Mouse (Mus musculus) liver, adult 2 months (tissue): ENCODE measurements around the gene Slc2a5. TPM values are rescaled to one million over a fixed set of nuclear protein-coding genes. Genes with fewer than 3 reads are reported as not detected.
A peak's percentile ranks its signal among the peaks of the same experiment; 100 is the strongest.

ENCODE experiments used
- DNase-seq: peaks from one replicate; pipeline ENCODE4 v3.0.0-alpha.2; 2011; ENCODE audit warnings: low read depth, low spot score; ENCODE audit errors: extremely low read depth
- H3K27ac ChIP-seq: fragments of 200-500 bp; replicated peaks from 2 replicates; pipeline ENCODE4 v1.5.1; 2012; ENCODE audit warnings: low read depth, mild to moderate bottlenecking, control low read depth, inconsistent platforms, low read length; ENCODE audit not compliant: insufficient read depth
- H3K27me3 ChIP-seq: fragments of 200-500 bp; 2 replicates; pipeline ENCODE4 v1.6.1; 2012; ENCODE audit warnings: mild to moderate bottlenecking, moderate library complexity, low read length, inconsistent platforms; ENCODE audit not compliant: control insufficient read depth, insufficient read depth
- H3K36me3 ChIP-seq: fragments of 200-500 bp; 2 replicates; pipeline ENCODE4 v1.6.1; 2012; ENCODE audit warnings: low read length, inconsistent platforms; ENCODE audit not compliant: control insufficient read depth, insufficient read depth
- H3K4me1 ChIP-seq: fragments of 200-500 bp; 2 replicates; pipeline ENCODE4 v1.6.1; 2011; ENCODE audit warnings: low read length; ENCODE audit not compliant: control insufficient read depth, insufficient read depth
- H3K4me3 ChIP-seq: fragments of 200-500 bp; 2 replicates; pipeline ENCODE4 v1.5.1; 2011; ENCODE audit warnings: low read depth, mild to moderate bottlenecking, control low read depth, low read length, moderate library complexity; ENCODE audit not compliant: insufficient read depth
- H3K79me2 ChIP-seq: fragments of 200-500 bp; 2 replicates; pipeline ENCODE4 v1.6.1; 2012; ENCODE audit warnings: inconsistent platforms, mild to moderate bottlenecking, low read length, moderate library complexity; ENCODE audit not compliant: control insufficient read depth, insufficient read depth
- H3K9ac ChIP-seq: fragments of 200-500 bp; 2 replicates; pipeline ENCODE4 v1.6.1; 2012; ENCODE audit warnings: low read depth, mild to moderate bottlenecking, control low read depth, inconsistent platforms, low read length
- CTCF ChIP-seq: fragments of 200-500 bp; IDR thresholded peaks from 2 replicates; pipeline ENCODE4 v1.5.1; 2011; ENCODE audit warnings: low read depth, low read length, control low read depth
- POLR2A ChIP-seq: fragments of 200-500 bp; IDR thresholded peaks from 2 replicates; pipeline ENCODE4 v1.6.1; 2011; ENCODE audit warnings: low read length, control low read depth; ENCODE audit not compliant: insufficient read depth; ENCODE audit errors: extremely low read depth
- WGBS: fragments of 180-500 bp; shearing (Covaris S2); methylation state at CpG from one replicate; pipeline ENCODE4 v1.1.7; 2018; 5-methylcytosine and 5-hydroxymethylcytosine counted together
- polyA plus RNA-seq: library from polyadenylated mRNA; depleted of rRNA; stranded (reverse); fragments of >200 nt; gene quantifications from 2 replicates; pipeline ENCODE4 v1.2.3, GENCODE M21; 2012; rRNA removed
- total RNA-seq: library from RNA; depleted of rRNA; stranded (reverse); fragments of >200 nt; gene quantifications from 2 replicates; pipeline ENCODE4 v1.2.3, GENCODE M21; 2014; rRNA removed

Slc2a5 gene
- total RNA-seq, result 7.8 and 8.0 TPM in 2 replicates
- 2.9 and 3.3 TPM in 2 replicates for polyA plus RNA-seq

GRCm38 (mm10) chr4:150119055-150119454 is at the start of gene Slc2a5:
Gene Slc2a5 (plus strand): TSS chr4:150119283.
- 52% methylated on average over 15 of the region's 15 CpGs for WGBS
- no peak for DNase-seq
- no peak within 1 kb of the TSS for H3K27ac ChIP-seq

GRCm38 (mm10) chr4:150070136-150070535 is 48.9 kb upstream of the Slc2a5 start:
- Histone ChIP-seq H3K79me2 (no peaks in the 10 kb centered on the region), H3K9ac (no peak overlapping the region), H3K4me1 (peaks cover 4% of the 10 kb centered on the region; the same call in 1 of the 2 replicates), H3K4me3 (no peak overlapping the region), H3K27me3 (no peaks in the 10 kb centered on the region), H3K36me3 (no peaks in the 10 kb centered on the region), H3K27ac (no peak overlapping the region)
- DNase-seq, result no peak
- TF ChIP-seq POLR2A, result no peak
- TF ChIP-seq CTCF, result no peak
- WGBS, result 86% methylated on average over 8 of the region's 8 CpGs

More at GRCm38 (mm10) chr4:150119055-150119454, at the start of gene Slc2a5:
- Histone ChIP-seq H3K9ac (no peak within 1 kb of the TSS), H3K4me1 (no peaks in the 10 kb centered on the region), H3K79me2 (no peaks in the 10 kb centered on the region), H3K27me3 (no peaks in the 10 kb centered on the region), H3K4me3 (no peak within 1 kb of the TSS), H3K36me3 (no peaks in the 10 kb centered on the region)
- TF ChIP-seq POLR2A (no peak), CTCF (no peak)

- WGBS, result 76% methylated on average over 15 of the region's 15 CpGs
- DNase-seq, result no peak
- TF ChIP-seq POLR2A, result no peak
- TF ChIP-seq CTCF, result no peak
- H3K4me3 ChIP-seq, result no peak overlapping the region
- no peaks in the 10 kb centered on the region for H3K4me1 ChIP-seq
- no peaks in the 10 kb centered on the region for H3K36me3 ChIP-seq
- H3K79me2 ChIP-seq, result no peaks in the 10 kb centered on the region
- H3K9ac ChIP-seq, result no peak overlapping the region
- no peak overlapping the region for H3K27ac ChIP-seq
- H3K27me3 ChIP-seq, result no peaks in the 10 kb centered on the region
These were observed 46.5 kb upstream of the Slc2a5 start for GRCm38 (mm10) chr4:150072416-150073101.

- TF ChIP-seq CTCF, result peak; percentile 96
- no peak for TF ChIP-seq POLR2A
- Histone ChIP-seq H3K79me2 (no peaks in the 10 kb centered on the region), H3K9ac (no peak overlapping the region), H3K4me1 (no peaks in the 10 kb centered on the region), H3K27me3 (no peaks in the 10 kb centered on the region), H3K4me3 (no peak overlapping the region), H3K27ac (no peak overlapping the region), H3K36me3 (no peaks in the 10 kb centered on the region)
- DNase-seq, result peak; percentile 33
- 17% methylated on average over 8 of the region's 8 CpGs for WGBS
These were observed 46.0 kb upstream of the Slc2a5 start for GRCm38 (mm10) chr4:150073102-150073473.

GRCm38 (mm10) chr4:150075350-150075749 is 43.7 kb upstream of the Slc2a5 start:
- H3K79me2 ChIP-seq, result no peaks in the 10 kb centered on the region
- H3K27me3 ChIP-seq, result no peaks in the 10 kb centered on the region
- 91% methylated on average over 7 of the region's 7 CpGs for WGBS
- H3K27ac ChIP-seq, result no peak overlapping the region
- H3K4me1 ChIP-seq, result no peaks in the 10 kb centered on the region
- H3K36me3 ChIP-seq, result no peaks in the 10 kb centered on the region
- TF ChIP-seq POLR2A (no peak), CTCF (no peak)
- no peak for DNase-seq
- H3K9ac ChIP-seq, result no peak overlapping the region
- no peak overlapping the region for H3K4me3 ChIP-seq

GRCm38 (mm10) chr4:150076147-150076546 is 42.9 kb upstream of the Slc2a5 start:
- Histone ChIP-seq H3K9ac (no peak overlapping the region), H3K27me3 (no peaks in the 10 kb centered on the region), H3K4me1 (no peaks in the 10 kb centered on the region), H3K79me2 (no peaks in the 10 kb centered on the region), H3K36me3 (no peaks in the 10 kb centered on the region), H3K27ac (no peak overlapping the region), H3K4me3 (no peak overlapping the region)
- 47% methylated on average over 18 of the region's 18 CpGs for WGBS
- DNase-seq, result no peak
- no peak for TF ChIP-seq CTCF
- no peak for TF ChIP-seq POLR2A
